In genomic region chr17:82367876-82368275, GRCm38 (mm10) we compare ENCODE assay signal across 34 mouse cellular contexts.
"Had no signal": no experiment of that assay in that cellular context is flagged by ENCODE, and none has a peak within 500 bp of the region (broad histone marks: within the 10 kb centered on the region; RNA-seq: fewer than 3 reads in every experiment).

No protein-coding gene starts in this region.

- DNase-seq: heart, postnatal 10 days; heart, postnatal 14 days; heart, postnatal 36 days; heart, postnatal 4 days; kidney, adult 11 months; kidney, adult 18-20 months; kidney, adult 2 months; kidney, adult 8-10 months; kidney, adult 9 months; kidney, postnatal 10 days; kidney, postnatal 14 days; kidney, postnatal 25 days; kidney, postnatal 36 days; kidney, postnatal 4 days; layer of hippocampus, adult 9-11 months; layer of hippocampus, postnatal 36 days had no signal

- H3K27ac ChIP-seq: heart, embryonic 13.5 days; heart, embryonic 15.5 days; hindbrain, embryonic 10.5 days; hindbrain, embryonic 12.5 days; hindbrain, embryonic 13.5 days; hindbrain, embryonic 14.5 days; hindbrain, embryonic 15.5 days; hindbrain, postnatal 0 days; intestine, embryonic 15.5 days; kidney, embryonic 15.5 days; kidney, postnatal 0 days; layer of hippocampus, adult 2 months; left cerebral cortex, adult 2 months had no signal

- H3K9me3 ChIP-seq: heart, embryonic 12.5 days; heart, embryonic 13.5 days; heart, embryonic 15.5 days; hindbrain, embryonic 10.5 days; hindbrain, embryonic 12.5 days; hindbrain, embryonic 13.5 days; hindbrain, embryonic 15.5 days; intestine, embryonic 15.5 days; kidney, embryonic 15.5 days had no signal

- H3K4me1 ChIP-seq: heart, embryonic 12.5 days; heart, embryonic 13.5 days; heart, embryonic 15.5 days; hindbrain, embryonic 10.5 days; hindbrain, embryonic 12.5 days; hindbrain, embryonic 13.5 days; hindbrain, embryonic 15.5 days; intestine, embryonic 15.5 days; kidney, embryonic 15.5 days had no signal

- H3K27me3 ChIP-seq: heart, embryonic 12.5 days; heart, embryonic 13.5 days; heart, embryonic 15.5 days; hindbrain, embryonic 12.5 days; hindbrain, embryonic 13.5 days; hindbrain, embryonic 15.5 days; intestine, embryonic 15.5 days; kidney, embryonic 15.5 days had no signal

- H3K4me3 ChIP-seq: heart, embryonic 12.5 days; heart, embryonic 13.5 days; heart, embryonic 15.5 days; hindbrain, embryonic 10.5 days; hindbrain, embryonic 12.5 days; hindbrain, embryonic 13.5 days; hindbrain, embryonic 15.5 days; intestine, embryonic 15.5 days; kidney, embryonic 15.5 days; layer of hippocampus, adult 2 months; left cerebral cortex, adult 2 months had no signal

- H3K36me3 ChIP-seq: heart, embryonic 12.5 days; heart, embryonic 13.5 days; heart, embryonic 15.5 days; hindbrain, embryonic 10.5 days; hindbrain, embryonic 12.5 days; hindbrain, embryonic 13.5 days; hindbrain, embryonic 15.5 days; intestine, embryonic 15.5 days; kidney, embryonic 15.5 days had no signal

- ATAC-seq: hindbrain, embryonic 16.5 days; hindbrain, postnatal 0 days; inflammation-experienced regulatory T-cells, adult 6 months; intestine, embryonic 15.5 days; intestine, embryonic 16.5 days; intestine, postnatal 0 days had no signal
